Mouse (Mus musculus) ES-Bruce4 (cell line): Measurements from ENCODE around the gene Wnt9b. TPM values are rescaled to one million over a fixed set of nuclear protein-coding genes. Genes with fewer than 3 reads are reported as not detected.
A peak's percentile ranks its signal among the peaks of the same experiment; 100 is the strongest.

Source experiments
- H3K27ac ChIP-seq: 2 replicates; pipeline ENCODE4 v1.5.1; 2012; ENCODE audit warnings: low read length, inconsistent platforms; ENCODE audit not compliant: insufficient read depth
- H3K27me3 ChIP-seq: 2 replicates; pipeline ENCODE4 v1.6.1; 2012; ENCODE audit warnings: mild to moderate bottlenecking, low read length, inconsistent platforms; ENCODE audit not compliant: control insufficient read depth, poor library complexity, insufficient read depth, severe bottlenecking
- H3K36me3 ChIP-seq: 2 replicates; pipeline ENCODE4 v1.6.1; 2012; ENCODE audit warnings: inconsistent platforms, mild to moderate bottlenecking, low read length, moderate library complexity; ENCODE audit not compliant: control insufficient read depth, poor library complexity, insufficient read depth, severe bottlenecking
- H3K4me1 ChIP-seq: one replicate; pipeline ENCODE4 v1.8.1; 2011; ENCODE audit warnings: low read length; ENCODE audit not compliant: control insufficient read depth, insufficient read depth
- H3K4me3 ChIP-seq: 2 replicates; pipeline ENCODE4 v1.5.1; 2011; ENCODE audit warnings: low read depth, mild to moderate bottlenecking, low read length
- H3K9ac ChIP-seq: 2 replicates; pipeline ENCODE4 v1.6.1; 2012; ENCODE audit warnings: low read depth, mild to moderate bottlenecking, inconsistent platforms; ENCODE audit not compliant: poor library complexity, severe bottlenecking
- H3K9me3 ChIP-seq: replicated peaks from 2 replicates; pipeline ENCODE4 v1.6.1; 2012; ENCODE audit warnings: mild to moderate bottlenecking, low read length, inconsistent platforms; ENCODE audit not compliant: control insufficient read depth, poor library complexity, insufficient read depth, severe bottlenecking
- CTCF ChIP-seq: IDR thresholded peaks from one replicate; pipeline ENCODE4 v1.8.1; 2011; ENCODE audit warnings: low read depth, low read length
- EP300 ChIP-seq: IDR thresholded peaks from 2 replicates; pipeline ENCODE4 v1.6.1; 2011; ENCODE audit warnings: low read depth, low read length; ENCODE audit not compliant: insufficient read depth
- POLR2A ChIP-seq: IDR thresholded peaks from one replicate; pipeline ENCODE4 v1.8.1; 2011; ENCODE audit warnings: low read length; ENCODE audit not compliant: insufficient read depth
- polyA plus RNA-seq: library from polyadenylated mRNA; stranded (reverse); fragments of >200 nt; gene quantifications from 2 replicates; pipeline ENCODE4 v1.2.4, GENCODE M21; 2011; ENCODE audit warnings: low read depth; ENCODE audit not compliant: missing spikeins, insufficient read depth, insufficient read length

Wnt9b gene
- polyA plus RNA-seq, 1 experiment, result 0.22 TPM

DNA sequence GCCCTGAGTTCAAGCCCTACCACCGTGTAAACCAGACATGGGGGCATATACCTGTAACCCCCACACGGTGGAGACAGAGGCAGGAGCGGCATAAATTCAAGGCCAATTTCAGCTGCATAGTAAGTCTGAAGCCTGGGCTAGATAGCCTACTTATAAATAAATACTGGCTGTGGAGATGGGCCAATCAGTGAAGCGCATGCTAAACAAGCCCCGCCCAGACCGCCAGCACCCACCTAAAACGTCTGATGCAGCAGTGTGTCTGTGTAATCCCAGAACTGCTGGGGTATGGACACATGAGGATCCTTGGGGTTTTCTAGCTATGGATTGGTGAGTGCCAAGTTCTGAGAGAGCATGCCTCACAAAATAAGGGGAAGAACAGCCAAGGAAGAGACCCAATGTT lies 10.5 kb upstream of the Wnt9b start:
- no peaks in the 10 kb centered on the region for H3K4me1 ChIP-seq
- TF ChIP-seq CTCF (no peak), EP300 (no peak), POLR2A (no peak)
- no peak overlapping the region for H3K27ac ChIP-seq
- H3K9ac ChIP-seq, result no peak overlapping the region
- H3K36me3 ChIP-seq, result no peaks in the 10 kb centered on the region
- 0 out of 2 replicates have a peak, but pooled peaks cover 3% of the 10 kb centered on the region for H3K9me3 ChIP-seq
- no peak overlapping the region for H3K4me3 ChIP-seq
- H3K27me3 ChIP-seq, result no peaks in the 10 kb centered on the region

DNA sequence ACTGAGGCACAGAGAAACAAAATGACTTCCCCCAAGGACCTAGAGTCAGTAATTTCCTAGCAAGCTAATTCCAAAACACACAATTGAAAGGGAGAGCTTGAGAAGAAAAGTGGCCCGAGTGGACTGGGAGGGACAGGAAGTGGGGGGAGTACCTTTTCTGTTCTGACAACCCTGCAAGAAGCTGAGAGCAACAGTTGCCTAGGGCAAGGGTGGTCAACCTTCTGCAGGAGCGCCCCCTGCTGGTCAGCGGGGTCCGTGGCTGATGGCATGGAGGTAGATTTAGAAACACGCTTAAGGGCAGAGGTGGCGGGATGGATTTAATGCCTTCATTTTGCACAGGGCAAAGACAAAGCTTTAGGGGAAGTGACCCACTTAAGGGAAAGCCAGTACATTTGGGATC lies 9.1 kb upstream of the Wnt9b start:
- H3K9me3 ChIP-seq, result 0 out of 2 replicates have a peak, but pooled peaks cover 3% of the 10 kb centered on the region

DNA sequence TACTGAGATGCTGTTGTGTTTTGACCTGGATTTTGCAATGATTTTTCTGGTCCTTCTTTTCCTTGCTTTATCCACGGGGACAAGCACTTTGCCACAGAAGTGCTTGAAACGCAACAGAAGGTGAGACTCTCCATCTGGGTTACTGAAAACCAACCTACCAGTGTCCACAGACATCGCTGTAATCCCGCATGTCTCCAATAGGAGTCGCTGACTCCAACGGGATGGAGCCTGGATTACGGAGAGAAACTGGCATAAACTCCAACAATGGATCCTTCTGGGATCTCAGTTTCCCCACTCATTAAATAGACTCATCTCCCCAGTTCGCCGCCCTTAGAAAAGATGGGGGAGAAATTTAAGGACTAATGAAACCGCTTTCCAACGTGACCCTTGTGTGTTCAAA lies 8.4 kb upstream of the Wnt9b start:
- H3K27ac ChIP-seq, result no peak overlapping the region
- no peaks in the 10 kb centered on the region for H3K36me3 ChIP-seq
- 0 out of 2 replicates have a peak, but pooled peaks cover 3% of the 10 kb centered on the region for H3K9me3 ChIP-seq
- TF ChIP-seq EP300 (no peak), CTCF (peak; percentile 58)
- no peak overlapping the region for H3K9ac ChIP-seq
- H3K4me3 ChIP-seq, result no peak overlapping the region
- H3K4me1 ChIP-seq, result no peaks in the 10 kb centered on the region
- no peaks in the 10 kb centered on the region for H3K27me3 ChIP-seq

More for the DNA sequence above, 9.1 kb upstream of the Wnt9b start:
- Histone ChIP-seq H3K4me3 (no peak overlapping the region), H3K36me3 (no peaks in the 10 kb centered on the region), H3K27ac (no peak overlapping the region), H3K4me1 (no peaks in the 10 kb centered on the region), H3K27me3 (no peaks in the 10 kb centered on the region), H3K9ac (no peak overlapping the region)
- 0 out of 2 replicates have a peak, but pooled peaks have one; percentile 14 for TF ChIP-seq EP300
- TF ChIP-seq CTCF, result peak; percentile 98
- TF ChIP-seq POLR2A, result no peak

DNA sequence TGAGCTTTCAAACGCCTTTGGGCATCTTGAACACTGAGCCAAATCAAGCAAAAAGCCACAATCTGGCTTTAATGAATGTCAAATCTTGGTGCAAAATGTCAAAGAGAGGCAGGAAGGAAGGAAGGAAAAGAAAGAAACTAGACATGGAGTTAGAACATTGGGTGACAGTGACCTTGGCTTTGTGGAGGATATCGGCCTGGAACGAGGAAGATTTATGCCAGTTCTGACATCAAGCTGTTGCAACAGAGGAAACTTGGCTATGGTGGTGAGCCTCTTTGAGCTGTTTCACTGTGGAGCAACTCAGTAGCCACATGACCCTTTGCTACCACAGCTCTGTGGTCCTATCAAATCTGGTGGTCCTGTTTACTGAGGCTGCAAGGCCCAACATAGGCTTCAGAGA lies 991 bp upstream of the Wnt9b start:
- Histone ChIP-seq H3K27me3 (peaks cover 11% of the 10 kb centered on the region), H3K27ac (no peak overlapping the region), H3K9me3 (no peaks in the 10 kb centered on the region), H3K4me3 (no peak overlapping the region), H3K36me3 (no peaks in the 10 kb centered on the region), H3K4me1 (no peaks in the 10 kb centered on the region), H3K9ac (no peak overlapping the region)
- no peak for TF ChIP-seq POLR2A
- TF ChIP-seq EP300, result no peak

DNA sequence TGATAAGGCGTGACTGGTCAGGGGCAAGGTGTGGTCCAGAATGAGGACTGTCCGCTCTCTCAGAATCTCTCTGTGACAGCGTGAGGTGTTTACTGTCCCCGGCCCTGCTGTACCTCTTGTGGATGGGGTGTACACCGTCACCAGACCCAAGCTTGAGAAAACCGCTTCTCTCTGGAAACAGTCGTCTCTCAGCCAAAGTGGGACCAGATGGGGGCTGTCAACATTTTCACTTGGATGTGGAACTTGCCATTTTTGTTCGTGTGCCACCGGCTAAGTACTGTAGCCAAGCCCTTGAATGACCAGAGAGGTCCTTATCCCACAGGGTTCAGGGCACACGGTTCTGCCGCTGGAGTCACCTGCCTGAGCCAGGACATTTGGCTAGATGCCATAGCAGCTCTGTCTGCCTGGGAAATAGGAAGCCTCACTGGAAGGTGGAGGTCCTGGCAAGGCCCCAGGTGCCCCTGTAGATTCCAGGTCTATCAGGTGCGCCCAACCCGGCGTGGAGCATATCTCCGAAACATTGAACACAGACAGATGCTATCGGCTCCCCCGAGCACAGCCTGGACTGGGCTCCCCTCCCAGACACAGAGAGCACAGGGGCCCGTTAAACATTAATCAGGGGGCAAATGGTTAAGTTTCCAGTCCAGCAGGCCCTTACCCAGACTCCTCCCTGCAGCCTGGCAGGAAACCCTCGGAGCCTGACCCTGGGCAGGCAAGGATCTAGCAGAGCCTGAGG lies 14.4 kb downstream of the Wnt9b start:
- Histone ChIP-seq H3K36me3 (no peaks in the 10 kb centered on the region), H3K27me3 (no peaks in the 10 kb centered on the region), H3K9ac (no peak overlapping the region), H3K9me3 (no peaks in the 10 kb centered on the region), H3K4me1 (no peaks in the 10 kb centered on the region), H3K4me3 (no peak overlapping the region), H3K27ac (no peak overlapping the region)
- no peak for TF ChIP-seq EP300
- TF ChIP-seq POLR2A, result no peak
- no peak for TF ChIP-seq CTCF

DNA sequence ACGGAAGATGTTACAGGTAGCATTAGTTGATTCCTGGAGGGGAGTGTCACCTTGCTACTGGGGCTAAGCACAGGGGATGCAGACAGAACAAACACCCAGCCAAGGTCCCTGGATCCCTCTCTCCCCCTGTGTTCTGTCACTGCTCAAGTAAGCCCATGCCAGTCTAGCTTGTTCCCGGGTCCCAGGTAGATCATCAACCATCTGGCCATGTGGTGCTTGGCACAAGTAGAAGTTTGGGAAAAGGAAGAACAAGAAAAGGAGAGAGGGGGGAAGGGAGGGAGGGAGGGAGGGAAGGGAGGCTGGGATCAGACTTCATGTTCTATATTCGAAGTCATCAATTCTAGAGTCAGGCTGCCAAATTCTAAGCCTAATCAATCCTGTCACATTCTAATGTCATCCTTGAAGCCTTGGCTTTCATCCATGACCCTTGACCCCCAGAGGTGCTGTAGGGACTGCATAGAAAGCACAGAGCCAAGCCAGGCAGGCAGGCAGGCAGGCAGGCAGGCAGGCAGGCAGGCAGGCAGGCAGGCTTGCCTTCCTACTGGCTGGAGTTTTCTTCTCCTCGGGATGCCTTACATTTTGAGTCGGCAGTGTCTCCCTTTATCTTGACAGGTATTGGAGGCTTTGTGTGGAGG lies 15.1 kb downstream of the Wnt9b start:
- no peaks in the 10 kb centered on the region for H3K36me3 ChIP-seq
- H3K27me3 ChIP-seq, result no peaks in the 10 kb centered on the region
- H3K4me1 ChIP-seq, result no peaks in the 10 kb centered on the region
- H3K9ac ChIP-seq, result no peak overlapping the region
- no peak for TF ChIP-seq EP300
- no peak for TF ChIP-seq POLR2A
- no peak for TF ChIP-seq CTCF
- H3K27ac ChIP-seq, result no peak overlapping the region
- no peaks in the 10 kb centered on the region for H3K9me3 ChIP-seq
- no peak overlapping the region for H3K4me3 ChIP-seq
